Mouse (Mus musculus): ENCODE measurements at regions not wholly inside any gene's neighbourhood (a gene's known extent, or its start where the extent isn't known, plus 50 kb on each side); places are given as distances from the start of the nearest gene placed in this dataset.

DNA sequence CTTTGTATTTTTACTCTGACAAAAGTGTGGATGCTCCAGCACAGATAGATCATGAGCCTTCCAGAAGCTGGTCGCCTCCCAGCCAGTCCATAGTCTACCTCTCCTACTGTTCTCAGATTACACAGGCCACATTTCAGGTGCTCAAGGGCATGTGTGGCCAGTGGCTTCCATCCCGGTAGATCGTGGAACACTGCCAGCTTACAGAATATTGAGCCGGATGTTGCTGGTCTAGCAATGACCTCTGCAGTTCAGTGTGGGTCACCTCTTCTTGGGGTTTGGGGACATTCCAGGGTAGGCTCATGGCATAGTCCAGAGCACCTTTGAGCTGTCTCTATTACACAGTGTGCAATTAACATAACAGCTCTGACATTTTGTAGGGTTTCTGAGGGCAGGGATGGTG, 342.2 kb downstream of the 3100002H09Rik start:
- H3K4me2 ChIP-seq (ENCODE audit: insufficient read depth, low read depth, poor library complexity, severe bottlenecking): no peak overlapping the region
- in situ Hi-C loops (cut with MboI; ENCODE audit: low pct_ligation_motif_present, low pct_unique_long_range_greater_than_20kb, low sequenced_read_pairs): no loop called here
- H3K36me3 ChIP-seq (replicated peaks in 1 of 2; ENCODE audit: control insufficient read depth in 1 of 2, insufficient read depth in 1 of 2, low read length in 1 of 2): no peaks in the 10 kb centered on the region
- no peak overlapping the region for H3K4me3 ChIP-seq (replicated peaks in 1 of 3; ENCODE audit: low read depth in 2 of 3, low read length in 2 of 3, poor library complexity in 1 of 3)
- DNase-seq (ENCODE audit: extremely low read depth): no peak
- no peak overlapping the region for H3K27ac ChIP-seq (ENCODE audit: insufficient read depth, low read depth)
- no peaks in the 10 kb centered on the region for H3K79me2 ChIP-seq (replicated peaks; ENCODE audit: control insufficient read depth, extremely low read depth, insufficient read depth, poor library complexity, severe bottlenecking)
- H3K9ac ChIP-seq (ENCODE audit: insufficient read depth, low read depth): no peak overlapping the region
- no peak for TF ChIP-seq ZC3H11A (IDR thresholded peaks at IDR 0.05; ENCODE audit: low read depth, low read length)
- TF ChIP-seq MYC (IDR thresholded peaks at IDR 0.05; ENCODE audit: low read depth, low read length): no peak
- TF ChIP-seq CHD1 (IDR thresholded peaks at IDR 0.05; ENCODE audit: low read depth, low read length): no peak
- no peak for TF ChIP-seq USF2 (conservative IDR thresholded peaks at IDR 0.05; ENCODE audit: low read depth, low read length)
- no peak for TF ChIP-seq MEF2A (IDR thresholded peaks at IDR 0.05; ENCODE audit: borderline replicate concordance, low read depth, low read length)
- TF ChIP-seq NELFE (IDR thresholded peaks at IDR 0.05; ENCODE audit: low read depth, low read length): no peak
- no peak for TF ChIP-seq ETS1 (conservative IDR thresholded peaks at IDR 0.05; ENCODE audit: low read depth, low read length)
- no peak for TF ChIP-seq MAFK (IDR thresholded peaks at IDR 0.05; ENCODE audit: insufficient replicate concordance, low read length)
- TF ChIP-seq GABPA (IDR thresholded peaks at IDR 0.05; ENCODE audit: insufficient replicate concordance, low read depth, low read length): no peak
- no peak for TF ChIP-seq RCOR1 (conservative IDR thresholded peaks at IDR 0.05; ENCODE audit: low read depth, low read length)
- no peak for TF ChIP-seq ZNF384 (IDR thresholded peaks at IDR 0.05; ENCODE audit: low read depth, low read length)
- no peaks in the 10 kb centered on the region for H3K9me3 ChIP-seq (replicated peaks; ENCODE audit: low read length)
- H3K4me1 ChIP-seq (ENCODE audit: control insufficient read depth in 1 of 2, insufficient read depth in 2 of 2): peaks cover 0 to 4% of the 10 kb centered on the region in 2 experiments; a peak in 1 of 4 replicates
- H3K27me3 ChIP-seq (replicated peaks): peaks cover 82% of the 10 kb centered on the region
- dilution Hi-C loops (cut with MboI; ENCODE audit: extremely low pct_ligation_motif_present, extremely low pct_unique_long_range_greater_than_20kb, low sequenced_read_pairs): no loop called here

DNA sequence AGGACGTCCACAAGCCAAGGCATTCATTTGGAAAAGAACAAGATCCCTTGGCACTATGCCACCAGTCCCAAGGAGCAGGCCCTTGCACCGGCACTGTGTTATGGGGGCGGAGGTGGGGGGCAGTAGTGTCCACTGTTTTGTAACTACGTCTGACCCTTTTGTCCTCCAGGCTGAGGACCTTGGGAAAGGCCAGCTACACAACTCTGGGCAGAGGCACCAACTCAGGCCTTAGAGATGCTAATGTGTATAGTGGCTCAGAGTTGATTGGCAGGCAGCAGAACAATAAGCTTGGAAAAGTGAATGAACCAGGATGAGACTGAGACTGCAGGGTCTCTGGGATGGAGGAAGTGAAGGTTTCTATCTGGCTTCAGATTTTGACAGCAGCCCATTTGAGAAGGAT, 344.0 kb downstream of the 3100002H09Rik start:
- DNase-seq (ENCODE audit: extremely low read depth): no peak
- H3K36me3 ChIP-seq (replicated peaks in 1 of 2; ENCODE audit: control insufficient read depth in 1 of 2, insufficient read depth in 1 of 2, low read length in 1 of 2): no peaks in the 10 kb centered on the region
- H3K27ac ChIP-seq (ENCODE audit: insufficient read depth, low read depth): no peak overlapping the region
- TF ChIP-seq JUN (IDR thresholded peaks at IDR 0.05; ENCODE audit: insufficient read depth, low read depth, low read length) (no peak), MAFK (IDR thresholded peaks at IDR 0.05; ENCODE audit: insufficient replicate concordance, low read length) (no peak), BHLHE40 (IDR thresholded peaks at IDR 0.05; ENCODE audit: low read depth, low read length) (no peak), HCFC1 (IDR thresholded peaks at IDR 0.05; ENCODE audit: low read depth, low read length) (no peak), PAX5 (IDR thresholded peaks at IDR 0.05; ENCODE audit: low read length) (no peak), USF2 (conservative IDR thresholded peaks at IDR 0.05; ENCODE audit: low read depth, low read length) (no peak), SMC3 (IDR thresholded peaks at IDR 0.05; ENCODE audit: low read depth, low read length) (no peak), MAZ (IDR thresholded peaks at IDR 0.05; ENCODE audit: low read depth, low read length) (no peak), NRF1 (IDR thresholded peaks at IDR 0.05; ENCODE audit: low read depth, low read length) (no peak)
- peaks cover 74% of the 10 kb centered on the region for H3K27me3 ChIP-seq (replicated peaks)
- no peak overlapping the region for H3K9ac ChIP-seq (ENCODE audit: insufficient read depth, low read depth)
- in situ Hi-C loops (cut with MboI; ENCODE audit: low pct_ligation_motif_present, low pct_unique_long_range_greater_than_20kb, low sequenced_read_pairs) (no loop called here), dilution Hi-C loops (cut with MboI; ENCODE audit: extremely low pct_ligation_motif_present, extremely low pct_unique_long_range_greater_than_20kb, low sequenced_read_pairs) (no loop called here)
- H3K9me3 ChIP-seq (replicated peaks; ENCODE audit: low read length): no peaks in the 10 kb centered on the region
- no peak overlapping the region for H3K4me3 ChIP-seq (replicated peaks in 1 of 3; ENCODE audit: low read depth in 2 of 3, low read length in 2 of 3, poor library complexity in 1 of 3)
- H3K4me1 ChIP-seq (ENCODE audit: control insufficient read depth in 1 of 2, insufficient read depth in 2 of 2): peaks cover 0 to 4% of the 10 kb centered on the region in 2 experiments; a peak in 1 of 4 replicates
- H3K4me2 ChIP-seq (ENCODE audit: insufficient read depth, low read depth, poor library complexity, severe bottlenecking): no peak overlapping the region
- no peaks in the 10 kb centered on the region for H3K79me2 ChIP-seq (replicated peaks; ENCODE audit: control insufficient read depth, extremely low read depth, insufficient read depth, poor library complexity, severe bottlenecking)

All from CH12.LX (cell line).